Mouse (Mus musculus): ENCODE measurements around the gene Eif4ebp2. TPM values are rescaled to one million over a fixed set of nuclear protein-coding genes. Genes with fewer than 3 reads are reported as not detected.

Gene Eif4ebp2
- polyA plus RNA-seq, 1 experiment from 2014 or later: 48.8 TPM

- H3K36me3 ChIP-seq (ENCODE audit: control insufficient read depth, insufficient read depth, low read length): no peaks in the 10 kb centered on the region
- H3K27me3 ChIP-seq (replicated peaks; ENCODE audit: control insufficient read depth, insufficient read depth, low read length): no peaks in the 10 kb centered on the region
- WGBS: 79% methylated on average over 8 of the region's 8 CpGs
- ATAC-seq (replicated peaks; ENCODE audit: low FRiP score, low TSS enrichment, low read depth) (no peak), DNase-seq (ENCODE audit: low spot score) (no peak)
- no peak overlapping the region for H3K9ac ChIP-seq (ENCODE audit: low read length)
- H3K4me1 ChIP-seq (replicated peaks; ENCODE audit: control insufficient read depth, insufficient read depth, low read length): no peaks in the 10 kb centered on the region
- H3K9me3 ChIP-seq (ENCODE audit: control insufficient read depth, low read length): no peaks in the 10 kb centered on the region
- no peak overlapping the region for H3K27ac ChIP-seq (ENCODE audit: low read depth)
- no peak overlapping the region for H3K4me3 ChIP-seq (ENCODE audit: low read depth, low read length)
- H3K4me2 ChIP-seq (ENCODE audit: low read length): no peak overlapping the region
Measured at GRCm38 (mm10) chr10:61486551-61487339, 34.3 kb upstream of the Eif4ebp2 start.

- WGBS: 78% methylated on average over 11 of the region's 11 CpGs
- Histone ChIP-seq H3K4me3 (ENCODE audit: low read depth, low read length) (no peak overlapping the region), H3K4me2 (ENCODE audit: low read length) (no peak overlapping the region), H3K9me3 (ENCODE audit: control insufficient read depth, low read length) (no peaks in the 10 kb centered on the region), H3K27ac (ENCODE audit: low read depth) (no peak overlapping the region), H3K9ac (ENCODE audit: low read length) (no peak overlapping the region), H3K36me3 (ENCODE audit: control insufficient read depth, insufficient read depth, low read length) (no peaks in the 10 kb centered on the region), H3K4me1 (replicated peaks; ENCODE audit: control insufficient read depth, insufficient read depth, low read length) (no peaks in the 10 kb centered on the region), H3K27me3 (replicated peaks; ENCODE audit: control insufficient read depth, insufficient read depth, low read length) (no peaks in the 10 kb centered on the region)
- DNase-seq (ENCODE audit: low spot score) (no peak), ATAC-seq (replicated peaks; ENCODE audit: low FRiP score, low TSS enrichment, low read depth) (no peak)
Measured at GRCm38 (mm10) chr10:61484801-61485200, 32.3 kb upstream of the Eif4ebp2 start.

- no peaks in the 10 kb centered on the region for H3K27me3 ChIP-seq (replicated peaks; ENCODE audit: control insufficient read depth, insufficient read depth, low read length)
- no peak overlapping the region for H3K4me2 ChIP-seq (ENCODE audit: low read length)
- H3K4me1 ChIP-seq (replicated peaks; ENCODE audit: control insufficient read depth, insufficient read depth, low read length): no peaks in the 10 kb centered on the region
- H3K4me3 ChIP-seq (ENCODE audit: low read depth, low read length): no peak overlapping the region
- DNase-seq (ENCODE audit: low spot score): no peak
- WGBS: 88% methylated on average over 7 of the region's 7 CpGs
- no peaks in the 10 kb centered on the region for H3K9me3 ChIP-seq (ENCODE audit: control insufficient read depth, low read length)
- no peak overlapping the region for H3K27ac ChIP-seq (ENCODE audit: low read depth)
- no peak for ATAC-seq (replicated peaks; ENCODE audit: low FRiP score, low TSS enrichment, low read depth)
- H3K9ac ChIP-seq (ENCODE audit: low read length): no peak overlapping the region
- no peaks in the 10 kb centered on the region for H3K36me3 ChIP-seq (ENCODE audit: control insufficient read depth, insufficient read depth, low read length)
Measured at GRCm38 (mm10) chr10:61482771-61483170, 30.3 kb upstream of the Eif4ebp2 start.

- Histone ChIP-seq H3K4me1 (replicated peaks; ENCODE audit: control insufficient read depth, insufficient read depth, low read length) (peaks cover 5% of the 10 kb centered on the region), H3K27ac (ENCODE audit: low read depth) (no peak overlapping the region), H3K27me3 (replicated peaks; ENCODE audit: control insufficient read depth, insufficient read depth, low read length) (no peaks in the 10 kb centered on the region), H3K9me3 (ENCODE audit: control insufficient read depth, low read length) (no peaks in the 10 kb centered on the region), H3K4me3 (ENCODE audit: low read depth, low read length) (no peak overlapping the region), H3K4me2 (ENCODE audit: low read length) (no peak overlapping the region), H3K9ac (ENCODE audit: low read length) (no peak overlapping the region), H3K36me3 (ENCODE audit: control insufficient read depth, insufficient read depth, low read length) (no peaks in the 10 kb centered on the region)
- WGBS: 69% methylated on average over 1 of the region's 1 CpGs
- ATAC-seq (replicated peaks; ENCODE audit: low FRiP score, low TSS enrichment, low read depth) (no peak), DNase-seq (ENCODE audit: low spot score) (no peak)
Measured at GRCm38 (mm10) chr10:61480488-61480887, 28.0 kb upstream of the Eif4ebp2 start.

DNA sequence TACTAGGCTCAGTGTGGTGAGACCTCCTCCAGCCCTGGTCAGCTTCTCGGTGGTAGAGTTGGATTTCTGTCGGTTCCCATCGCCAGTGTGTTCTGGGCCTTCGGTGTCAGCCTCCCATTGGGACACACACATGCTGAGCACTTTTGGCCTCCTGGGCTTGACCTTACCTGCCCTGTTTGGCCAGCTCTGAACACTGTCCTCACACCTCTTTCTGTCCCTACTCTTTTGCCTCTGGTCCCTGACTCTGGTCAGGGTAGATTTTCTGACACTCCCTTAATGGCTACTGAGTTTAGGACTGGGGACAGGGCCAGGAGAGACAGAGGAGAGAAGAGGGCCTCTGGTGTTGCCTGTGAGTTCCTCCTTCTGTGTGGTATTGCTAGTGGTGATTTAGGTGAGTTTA is 27.5 kb upstream of the Eif4ebp2 start:
- Histone ChIP-seq H3K4me1 (replicated peaks; ENCODE audit: control insufficient read depth, insufficient read depth, low read length) (peaks cover 5% of the 10 kb centered on the region), H3K27ac (ENCODE audit: low read depth) (no peak overlapping the region), H3K9ac (ENCODE audit: low read length) (no peak overlapping the region), H3K4me2 (ENCODE audit: low read length) (no peak overlapping the region), H3K9me3 (ENCODE audit: control insufficient read depth, low read length) (no peaks in the 10 kb centered on the region), H3K36me3 (ENCODE audit: control insufficient read depth, insufficient read depth, low read length) (no peaks in the 10 kb centered on the region), H3K4me3 (ENCODE audit: low read depth, low read length) (no peak overlapping the region), H3K27me3 (replicated peaks; ENCODE audit: control insufficient read depth, insufficient read depth, low read length) (no peaks in the 10 kb centered on the region)
- ATAC-seq (replicated peaks; ENCODE audit: low FRiP score, low TSS enrichment, low read depth) (no peak), DNase-seq (ENCODE audit: low spot score) (no peak)
- 86% methylated on average over 4 of the region's 4 CpGs for WGBS

DNA sequence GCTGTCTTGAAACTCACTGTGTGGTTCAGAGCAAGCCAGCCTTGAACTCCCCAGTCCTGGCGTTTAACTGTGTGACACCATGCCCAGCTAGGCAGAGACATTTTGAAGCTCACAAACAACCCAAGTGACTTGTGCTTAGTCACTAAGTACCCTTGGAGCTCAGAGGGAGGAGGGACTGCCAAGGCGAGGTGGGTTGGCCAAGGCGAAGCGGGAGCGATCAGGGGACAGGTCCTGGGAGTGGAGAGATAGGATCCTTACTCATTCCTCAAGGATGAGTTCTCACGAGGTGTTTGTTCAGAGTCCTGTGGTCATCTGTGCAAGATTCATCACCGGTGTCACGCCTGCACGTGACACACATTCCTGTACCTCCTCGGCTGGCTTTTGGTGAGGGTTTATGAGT is 27.0 kb upstream of the Eif4ebp2 start:
- Histone ChIP-seq H3K36me3 (ENCODE audit: control insufficient read depth, insufficient read depth, low read length) (no peaks in the 10 kb centered on the region), H3K9ac (ENCODE audit: low read length) (no peak overlapping the region), H3K27me3 (replicated peaks; ENCODE audit: control insufficient read depth, insufficient read depth, low read length) (no peaks in the 10 kb centered on the region), H3K4me2 (ENCODE audit: low read length) (no peak overlapping the region), H3K27ac (ENCODE audit: low read depth) (no peak overlapping the region), H3K4me3 (ENCODE audit: low read depth, low read length) (no peak overlapping the region), H3K9me3 (ENCODE audit: control insufficient read depth, low read length) (no peaks in the 10 kb centered on the region), H3K4me1 (replicated peaks; ENCODE audit: control insufficient read depth, insufficient read depth, low read length) (peaks cover 5% of the 10 kb centered on the region)
- WGBS: 92% methylated on average over 10 of the region's 10 CpGs
- DNase-seq (ENCODE audit: low spot score) (no peak), ATAC-seq (replicated peaks; ENCODE audit: low FRiP score, low TSS enrichment, low read depth) (no peak)

- 6% methylated on average over 15 of the region's 15 CpGs for WGBS
- ATAC-seq (replicated peaks; ENCODE audit: low FRiP score, low TSS enrichment, low read depth): no peak
- Histone ChIP-seq H3K9me3 (ENCODE audit: control insufficient read depth, low read length) (no peaks in the 10 kb centered on the region), H3K27me3 (replicated peaks; ENCODE audit: control insufficient read depth, insufficient read depth, low read length) (no peaks in the 10 kb centered on the region), H3K4me3 (ENCODE audit: low read depth, low read length) (peak overlapping the region; percentile 83), H3K27ac (ENCODE audit: low read depth) (no peak overlapping the region), H3K36me3 (ENCODE audit: control insufficient read depth, insufficient read depth, low read length) (no peaks in the 10 kb centered on the region), H3K4me2 (ENCODE audit: low read length) (peak overlapping the region; percentile 98), H3K9ac (ENCODE audit: low read length) (peak overlapping the region; percentile 63), H3K4me1 (replicated peaks; ENCODE audit: control insufficient read depth, insufficient read depth, low read length) (peaks cover 5% of the 10 kb centered on the region)
- peak; percentile 61 for DNase-seq (ENCODE audit: low spot score)
Measured at GRCm38 (mm10) chr10:61476440-61477165, 24.1 kb upstream of the Eif4ebp2 start.

DNA sequence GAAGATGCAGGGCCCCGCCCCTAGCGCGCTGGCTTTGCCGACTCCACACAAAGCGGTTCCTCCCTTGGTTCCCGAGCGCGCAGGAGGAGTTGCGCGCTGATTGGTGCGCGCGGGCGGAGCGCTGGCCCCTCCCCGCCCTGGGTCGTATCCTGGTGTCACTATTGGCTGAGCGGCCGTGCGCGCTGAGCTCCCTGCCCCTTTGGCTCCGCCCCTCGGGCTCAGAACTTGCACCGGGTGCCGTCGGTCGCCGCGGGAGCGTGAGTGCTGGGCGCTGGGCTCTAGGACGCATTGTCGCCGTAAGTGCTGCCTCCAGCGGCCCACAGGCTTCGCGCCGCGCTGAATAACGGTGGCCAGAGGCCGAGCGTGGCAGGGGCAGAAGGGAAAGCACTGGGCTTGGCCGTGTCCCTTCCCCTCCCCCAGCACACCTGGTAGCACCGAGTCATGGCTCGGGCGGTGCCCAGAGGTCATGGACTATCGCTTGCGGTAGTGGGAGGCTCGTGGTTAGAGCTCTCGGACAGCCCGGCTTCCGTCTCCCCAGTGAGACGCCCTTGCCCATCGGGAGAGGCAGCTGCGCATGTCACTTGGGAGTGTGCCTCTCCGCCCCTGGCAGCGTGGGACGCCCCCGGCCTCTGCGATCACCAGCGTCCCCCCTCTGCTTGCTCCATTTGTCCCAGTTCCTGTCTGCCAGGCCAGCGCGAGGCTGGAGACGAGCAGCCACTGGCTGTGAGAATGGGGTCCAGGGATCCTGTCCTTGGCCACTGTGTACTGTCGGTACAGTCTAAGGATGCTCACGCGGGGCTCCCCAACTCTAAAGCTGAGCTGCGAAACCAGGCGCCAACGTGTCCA is 23.4 kb upstream of the Eif4ebp2 start, which contains the start of gene Lrrc20:
Lrrc20 (plus strand) TSS at position 208 of the 846 bp plus-strand sequence.
- Histone ChIP-seq H3K36me3 (ENCODE audit: control insufficient read depth, insufficient read depth, low read length) (no peaks in the 10 kb centered on the region), H3K4me2 (ENCODE audit: low read length) (peak within 1 kb of the TSS; percentile 98), H3K27ac (ENCODE audit: low read depth) (peak within 1 kb of the TSS; percentile 65; the same call in 1 of the 2 replicates), H3K9me3 (ENCODE audit: control insufficient read depth, low read length) (no peaks in the 10 kb centered on the region), H3K27me3 (replicated peaks; ENCODE audit: control insufficient read depth, insufficient read depth, low read length) (no peaks in the 10 kb centered on the region), H3K4me3 (ENCODE audit: low read depth, low read length) (peak within 1 kb of the TSS; percentile 83), H3K4me1 (replicated peaks; ENCODE audit: control insufficient read depth, insufficient read depth, low read length) (peaks cover 5% of the 10 kb centered on the region), H3K9ac (ENCODE audit: low read length) (peak within 1 kb of the TSS; percentile 63)
- DNase-seq (ENCODE audit: low spot score): peak; percentile 88
- ATAC-seq (replicated peaks; ENCODE audit: low FRiP score, low TSS enrichment, low read depth): peak; percentile 99
- WGBS: under 1% methylated on average over 70 of the region's 70 CpGs

Data from intestine, embryonic 14.5 days (tissue).